Mouse (Mus musculus): ENCODE data around the gene Nop58. TPM values are rescaled to one million over a fixed set of nuclear protein-coding genes. Genes with fewer than 3 reads are reported as not detected.

The Nop58 gene
- polyA plus RNA-seq, 1 experiment: 651 TPM

GRCm38 (mm10) chr1:59698207-59698606, 13.4 kb downstream of the Nop58 start:
- no peak overlapping the region for H3K4me3 ChIP-seq (ENCODE audit: low read depth, low read length)
- H3K9ac ChIP-seq (ENCODE audit: low read depth, poor library complexity, severe bottlenecking): peak overlapping the region; percentile 72
- H3K27me3 ChIP-seq (ENCODE audit: control insufficient read depth, insufficient read depth, low read length, poor library complexity, severe bottlenecking): no peaks in the 10 kb centered on the region
- no peaks in the 10 kb centered on the region for H3K9me3 ChIP-seq (replicated peaks; ENCODE audit: control insufficient read depth, insufficient read depth, low read length, poor library complexity, severe bottlenecking)
- TF ChIP-seq POLR2A (IDR thresholded peaks at IDR 0.05; ENCODE audit: insufficient read depth, low read length) (no peak), EP300 (IDR thresholded peaks at IDR 0.05; ENCODE audit: insufficient read depth, low read depth, low read length) (no peak), CTCF (IDR thresholded peaks at IDR 0.05; ENCODE audit: low read depth, low read length) (no peak)
- peaks cover 3% of the 10 kb centered on the region for H3K4me1 ChIP-seq (ENCODE audit: control insufficient read depth, insufficient read depth, low read length)
- peaks cover 82% of the 10 kb centered on the region for H3K36me3 ChIP-seq (ENCODE audit: control insufficient read depth, insufficient read depth, low read length, poor library complexity, severe bottlenecking)
- H3K27ac ChIP-seq (ENCODE audit: insufficient read depth, low read length): peak overlapping the region; percentile 98

- Histone ChIP-seq H3K27me3 (ENCODE audit: control insufficient read depth, insufficient read depth, low read length, poor library complexity, severe bottlenecking) (no peaks in the 10 kb centered on the region), H3K4me3 (ENCODE audit: low read depth, low read length) (no peak overlapping the region), H3K36me3 (ENCODE audit: control insufficient read depth, insufficient read depth, low read length, poor library complexity, severe bottlenecking) (peaks cover 81% of the 10 kb centered on the region), H3K9me3 (replicated peaks; ENCODE audit: control insufficient read depth, insufficient read depth, low read length, poor library complexity, severe bottlenecking) (no peaks in the 10 kb centered on the region), H3K4me1 (ENCODE audit: control insufficient read depth, insufficient read depth, low read length) (peaks cover 3% of the 10 kb centered on the region), H3K27ac (ENCODE audit: insufficient read depth, low read length) (no peak overlapping the region), H3K9ac (ENCODE audit: low read depth, poor library complexity, severe bottlenecking) (no peak overlapping the region)
- TF ChIP-seq CTCF (IDR thresholded peaks at IDR 0.05; ENCODE audit: low read depth, low read length) (no peak), EP300 (IDR thresholded peaks at IDR 0.05; ENCODE audit: insufficient read depth, low read depth, low read length) (no peak), POLR2A (IDR thresholded peaks at IDR 0.05; ENCODE audit: insufficient read depth, low read length) (no peak)
Observed at GRCm38 (mm10) chr1:59701766-59702165, 17.0 kb downstream of the Nop58 start.

GRCm38 (mm10) chr1:59719900-59720299, 35.1 kb downstream of the Nop58 start:
- Histone ChIP-seq H3K9me3 (replicated peaks; ENCODE audit: control insufficient read depth, insufficient read depth, low read length, poor library complexity, severe bottlenecking) (no peaks in the 10 kb centered on the region), H3K27me3 (ENCODE audit: control insufficient read depth, insufficient read depth, low read length, poor library complexity, severe bottlenecking) (no peaks in the 10 kb centered on the region), H3K4me3 (ENCODE audit: low read depth, low read length) (no peak overlapping the region), H3K36me3 (ENCODE audit: control insufficient read depth, insufficient read depth, low read length, poor library complexity, severe bottlenecking) (peaks cover 36% of the 10 kb centered on the region), H3K27ac (ENCODE audit: insufficient read depth, low read length) (no peak overlapping the region), H3K4me1 (ENCODE audit: control insufficient read depth, insufficient read depth, low read length) (no peaks in the 10 kb centered on the region), H3K9ac (ENCODE audit: low read depth, poor library complexity, severe bottlenecking) (no peak overlapping the region)
- no peak for TF ChIP-seq POLR2A (IDR thresholded peaks at IDR 0.05; ENCODE audit: insufficient read depth, low read length)
- TF ChIP-seq CTCF (IDR thresholded peaks at IDR 0.05; ENCODE audit: low read depth, low read length): no peak
- TF ChIP-seq EP300 (IDR thresholded peaks at IDR 0.05; ENCODE audit: insufficient read depth, low read depth, low read length): no peak

- Histone ChIP-seq H3K4me3 (ENCODE audit: low read depth, low read length) (no peak overlapping the region), H3K27me3 (ENCODE audit: control insufficient read depth, insufficient read depth, low read length, poor library complexity, severe bottlenecking) (no peaks in the 10 kb centered on the region), H3K36me3 (ENCODE audit: control insufficient read depth, insufficient read depth, low read length, poor library complexity, severe bottlenecking) (peaks cover 6% of the 10 kb centered on the region), H3K9ac (ENCODE audit: low read depth, poor library complexity, severe bottlenecking) (no peak overlapping the region), H3K4me1 (ENCODE audit: control insufficient read depth, insufficient read depth, low read length) (peaks cover 1% of the 10 kb centered on the region), H3K9me3 (replicated peaks; ENCODE audit: control insufficient read depth, insufficient read depth, low read length, poor library complexity, severe bottlenecking) (no peaks in the 10 kb centered on the region), H3K27ac (ENCODE audit: insufficient read depth, low read length) (no peak overlapping the region)
- TF ChIP-seq CTCF (IDR thresholded peaks at IDR 0.05; ENCODE audit: low read depth, low read length): no peak
- TF ChIP-seq POLR2A (IDR thresholded peaks at IDR 0.05; ENCODE audit: insufficient read depth, low read length): no peak
- no peak for TF ChIP-seq EP300 (IDR thresholded peaks at IDR 0.05; ENCODE audit: insufficient read depth, low read depth, low read length)
Observed at GRCm38 (mm10) chr1:59725661-59726060, 40.9 kb downstream of the Nop58 start.

GRCm38 (mm10) chr1:59730106-59730505, 45.3 kb downstream of the Nop58 start:
- peaks cover 1% of the 10 kb centered on the region for H3K4me1 ChIP-seq (ENCODE audit: control insufficient read depth, insufficient read depth, low read length)
- H3K4me3 ChIP-seq (ENCODE audit: low read depth, low read length): no peak overlapping the region
- no peak for TF ChIP-seq CTCF (IDR thresholded peaks at IDR 0.05; ENCODE audit: low read depth, low read length)
- no peak for TF ChIP-seq EP300 (IDR thresholded peaks at IDR 0.05; ENCODE audit: insufficient read depth, low read depth, low read length)
- TF ChIP-seq POLR2A (IDR thresholded peaks at IDR 0.05; ENCODE audit: insufficient read depth, low read length): no peak
- H3K27ac ChIP-seq (ENCODE audit: insufficient read depth, low read length): no peak overlapping the region
- H3K9ac ChIP-seq (ENCODE audit: low read depth, poor library complexity, severe bottlenecking): no peak overlapping the region
- H3K27me3 ChIP-seq (ENCODE audit: control insufficient read depth, insufficient read depth, low read length, poor library complexity, severe bottlenecking): no peaks in the 10 kb centered on the region
- H3K36me3 ChIP-seq (ENCODE audit: control insufficient read depth, insufficient read depth, low read length, poor library complexity, severe bottlenecking): no peaks in the 10 kb centered on the region
- no peaks in the 10 kb centered on the region for H3K9me3 ChIP-seq (replicated peaks; ENCODE audit: control insufficient read depth, insufficient read depth, low read length, poor library complexity, severe bottlenecking)

- TF ChIP-seq POLR2A (IDR thresholded peaks at IDR 0.05; ENCODE audit: insufficient read depth, low read length): no peak
- no peak for TF ChIP-seq EP300 (IDR thresholded peaks at IDR 0.05; ENCODE audit: insufficient read depth, low read depth, low read length)
- no peak for TF ChIP-seq CTCF (IDR thresholded peaks at IDR 0.05; ENCODE audit: low read depth, low read length)
- H3K27me3 ChIP-seq (ENCODE audit: control insufficient read depth, insufficient read depth, low read length, poor library complexity, severe bottlenecking): no peaks in the 10 kb centered on the region
- H3K9ac ChIP-seq (ENCODE audit: low read depth, poor library complexity, severe bottlenecking): no peak overlapping the region
- no peaks in the 10 kb centered on the region for H3K9me3 ChIP-seq (replicated peaks; ENCODE audit: control insufficient read depth, insufficient read depth, low read length, poor library complexity, severe bottlenecking)
- peaks cover 1% of the 10 kb centered on the region for H3K4me1 ChIP-seq (ENCODE audit: control insufficient read depth, insufficient read depth, low read length)
- H3K27ac ChIP-seq (ENCODE audit: insufficient read depth, low read length): no peak overlapping the region
- no peaks in the 10 kb centered on the region for H3K36me3 ChIP-seq (ENCODE audit: control insufficient read depth, insufficient read depth, low read length, poor library complexity, severe bottlenecking)
- no peak overlapping the region for H3K4me3 ChIP-seq (ENCODE audit: low read depth, low read length)
Observed at GRCm38 (mm10) chr1:59730737-59731136, 46.0 kb downstream of the Nop58 start.

Measured in ES-Bruce4 (cell line).